Mouse (Mus musculus): ENCODE data around the gene Vps26a.

DNA sequence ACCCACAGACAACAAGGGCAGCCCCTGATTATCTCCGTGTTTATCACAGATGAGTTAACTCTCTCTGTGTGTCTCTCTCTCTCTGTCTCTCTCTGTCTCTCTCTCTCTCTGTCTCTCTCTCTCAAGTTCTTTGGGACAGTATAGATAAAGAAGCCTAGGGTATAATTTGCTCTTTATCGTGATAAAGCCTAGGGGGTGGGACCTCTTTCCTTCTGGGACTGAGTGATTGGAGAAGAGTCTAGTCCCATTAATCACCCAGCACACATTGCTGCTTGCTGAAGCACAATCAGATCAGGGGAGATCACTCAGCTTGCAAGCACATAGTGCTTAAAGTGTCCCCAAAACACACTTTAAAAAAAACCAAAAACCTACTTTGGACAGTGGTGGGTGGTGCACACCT lies 34.3 kb upstream of the Vps26a start:
- no peak for TF ChIP-seq CTCF (IDR thresholded peaks at IDR 0.05; ENCODE audit: low read depth, low read length)
- TF ChIP-seq GATA2 (IDR thresholded peaks at IDR 0.05; ENCODE audit: borderline replicate concordance, low read depth, low read length): no peak
- no peak for TF ChIP-seq GATA1 (IDR thresholded peaks at IDR 0.05; ENCODE audit: borderline replicate concordance, low read length)
- TF ChIP-seq TAL1 (conservative IDR thresholded peaks at IDR 0.05; ENCODE audit: low read depth, low read length): no peak; the same call in 1 of the 2 replicates
